Mouse (Mus musculus) layer of hippocampus, adult 11-12 months (tissue): ENCODE data around the gene Cobl.

Source experiments
- DNase-seq: peaks from one replicate; pipeline ENCODE4 v3.0.0; 2022; ENCODE audit warnings: low spot score

Cobl gene

DNA sequence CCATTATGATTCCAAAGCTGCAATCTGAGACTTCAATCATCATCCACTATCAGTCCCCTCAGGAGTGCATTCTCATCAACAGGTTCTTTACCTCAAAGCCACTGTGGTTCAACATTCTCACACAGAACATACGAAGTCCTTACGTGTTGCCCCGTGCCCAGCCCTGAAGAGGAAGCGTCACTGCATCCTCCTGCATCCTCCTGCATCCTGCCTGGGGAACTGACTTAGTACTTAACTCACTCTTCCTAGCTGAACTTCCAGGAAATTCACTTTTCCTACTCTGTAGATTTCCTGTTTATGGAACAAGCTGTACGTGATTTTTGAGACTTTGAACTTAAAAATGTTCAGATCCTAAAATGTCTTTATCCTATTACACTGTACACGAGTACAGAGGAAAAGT, 153.3 kb downstream of the Cobl start:
- DNase-seq = no peak

DNA sequence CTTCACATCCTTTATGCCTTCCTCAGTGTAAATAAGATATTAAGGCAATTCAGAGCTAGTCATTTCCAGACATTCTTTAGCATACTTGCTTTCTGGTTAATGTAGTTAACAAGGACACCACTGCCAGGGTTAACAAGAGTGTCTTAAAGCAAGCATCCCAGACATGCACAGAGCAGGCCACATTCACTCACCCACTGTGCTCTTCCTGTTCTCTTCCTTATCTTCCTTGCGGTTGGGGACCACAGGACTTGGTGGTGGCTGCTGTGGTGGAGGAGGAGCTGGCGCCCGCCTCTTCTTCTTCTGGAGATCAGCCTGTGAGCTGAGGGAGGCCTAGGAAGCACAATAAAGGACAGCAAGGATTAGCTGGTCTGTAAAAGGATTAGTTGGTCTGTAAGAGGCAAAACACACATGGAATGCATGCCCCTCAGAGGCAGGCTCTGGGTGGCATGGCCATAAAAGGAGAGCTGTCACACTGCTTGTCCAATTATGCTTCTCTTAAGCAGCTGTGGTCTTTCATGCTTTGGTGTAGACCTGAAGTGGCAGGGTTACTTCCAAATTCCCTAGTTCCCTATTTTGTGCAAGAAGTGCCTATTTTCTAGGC, 155.2 kb downstream of the Cobl start:
- no peak for DNase-seq

DNA sequence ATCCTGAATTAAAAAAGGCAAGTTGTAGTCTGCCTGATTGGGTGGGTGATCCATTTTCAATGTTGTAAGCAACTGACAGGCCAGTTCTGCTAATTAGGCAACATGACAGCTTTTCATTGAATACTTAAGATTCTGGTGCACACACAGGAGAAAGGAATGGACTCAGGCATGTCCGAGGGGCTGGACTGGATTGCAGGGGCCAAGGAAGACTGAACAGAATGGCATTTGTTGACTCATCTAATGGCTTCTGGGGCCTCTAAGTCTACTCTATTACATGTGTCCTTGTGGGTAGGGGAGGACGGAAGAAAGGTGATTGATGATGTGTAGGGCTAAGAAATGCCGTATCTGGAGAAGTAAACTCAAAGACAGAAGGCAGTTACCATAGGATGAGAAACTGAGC, 159.9 kb downstream of the Cobl start:
- DNase-seq = no peak

DNA sequence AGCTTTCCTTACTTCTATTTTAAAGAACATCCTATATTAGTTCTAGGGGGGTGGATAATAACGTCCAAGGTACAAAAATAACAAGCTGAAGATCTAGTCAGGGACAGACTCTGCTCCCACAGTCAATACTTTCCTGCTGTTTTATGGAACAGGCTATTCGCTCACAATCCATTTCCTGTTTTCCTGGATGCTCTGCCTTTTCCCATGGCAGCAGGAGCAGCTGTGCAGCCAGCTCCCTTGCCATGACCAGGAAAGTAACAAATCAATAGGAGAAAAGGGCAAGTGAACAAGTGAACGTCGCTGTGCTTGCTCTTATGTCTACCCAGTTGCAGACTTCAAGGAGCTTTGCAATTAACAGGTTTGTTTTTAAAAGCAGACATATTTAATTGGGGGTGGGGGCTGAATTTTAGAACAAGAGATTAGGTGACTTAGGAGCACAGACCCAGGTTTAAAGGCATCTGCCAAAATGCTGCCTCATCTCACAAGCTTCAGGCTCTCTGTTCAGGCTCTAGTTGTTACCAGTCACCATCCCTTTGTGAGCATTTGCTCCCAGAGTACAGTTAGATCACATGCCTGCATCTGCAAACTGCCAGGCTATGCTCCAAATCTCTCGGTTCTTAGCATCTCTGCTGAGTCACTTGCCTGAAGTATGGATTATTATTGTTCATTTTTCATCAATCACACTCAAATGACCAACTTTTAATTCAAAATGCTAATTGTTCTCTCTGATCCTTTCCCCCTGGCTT, 164.9 kb downstream of the Cobl start:
- no peak for DNase-seq

DNA sequence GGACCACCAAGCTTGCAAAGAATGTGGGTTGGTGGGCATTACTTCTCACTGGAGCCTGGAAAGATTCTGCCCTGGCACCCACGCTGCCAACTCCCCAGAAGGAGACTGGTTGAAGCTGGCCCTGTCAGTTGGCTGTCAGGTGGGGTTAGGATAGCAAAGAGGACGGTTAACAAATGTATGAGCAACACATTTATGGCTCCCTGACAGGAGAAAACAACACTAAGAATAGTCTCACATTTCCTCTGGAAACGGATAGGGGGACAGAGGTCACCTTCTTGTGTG, 173.2 kb downstream of the Cobl start:
- no peak for DNase-seq

DNA sequence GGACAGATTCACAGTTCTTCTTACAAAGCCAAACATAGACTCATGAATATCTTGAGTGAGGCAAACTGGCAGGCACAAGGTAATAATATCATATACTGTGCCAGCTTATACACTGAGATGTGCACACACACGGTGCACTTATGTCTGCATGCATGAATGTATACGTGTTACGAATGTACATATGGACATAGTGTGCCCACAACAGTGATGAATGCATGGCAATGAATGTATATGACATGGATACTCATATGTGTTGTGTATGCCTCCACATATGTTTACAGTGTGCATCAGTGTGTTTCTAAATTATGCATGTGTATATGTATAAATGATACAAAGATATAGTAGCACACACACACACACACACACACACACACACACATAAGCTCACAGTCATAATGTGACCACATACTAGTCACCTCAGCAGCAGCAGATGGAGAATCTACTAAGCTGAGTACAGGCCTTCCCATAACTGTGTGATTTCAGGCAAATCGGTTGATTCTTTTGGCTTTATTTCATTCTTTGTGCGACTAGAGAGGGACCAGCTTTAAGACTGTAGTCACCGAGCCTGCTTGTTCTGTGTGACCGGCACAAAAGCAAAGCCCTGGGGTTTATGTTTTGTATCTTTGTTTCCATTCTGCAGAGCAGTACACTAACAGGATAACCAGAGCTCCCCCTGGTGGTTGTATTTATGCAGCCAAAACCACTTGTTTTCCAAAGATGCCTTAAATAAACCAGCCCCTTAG, 173.7 kb downstream of the Cobl start:
- peak; percentile 79 for DNase-seq

DNA sequence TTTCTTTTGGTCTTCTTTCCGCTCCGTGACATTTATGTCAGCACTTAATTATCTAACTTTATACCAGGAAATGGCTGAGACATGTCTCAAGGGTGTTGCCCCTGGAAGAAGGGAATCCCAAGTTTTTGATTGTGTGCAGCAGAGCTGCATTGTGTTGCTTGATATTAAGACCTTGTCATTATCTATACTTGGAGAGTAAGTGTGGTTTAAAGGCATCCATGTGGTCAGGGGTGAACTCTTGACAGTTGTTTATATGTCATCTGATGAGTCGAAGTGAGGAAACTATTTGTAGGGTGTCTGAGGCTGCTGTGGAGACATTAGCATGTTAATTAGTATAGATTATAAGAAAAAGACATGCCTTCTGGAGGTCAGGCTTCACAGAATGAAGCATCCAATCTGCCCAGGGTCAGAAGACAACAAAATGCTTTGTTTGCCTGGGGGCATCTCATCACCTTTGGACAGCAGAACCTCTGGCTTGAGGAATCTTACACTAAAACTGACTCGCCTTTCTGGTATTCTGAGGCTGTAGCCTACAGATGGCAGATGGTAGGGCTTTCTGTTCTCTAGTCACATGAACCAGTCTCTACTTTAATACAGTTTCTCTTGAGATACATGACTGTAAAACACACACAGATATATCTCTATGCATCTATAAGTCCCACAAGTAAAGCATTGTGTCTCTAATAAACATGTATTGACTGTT, 179.3 kb downstream of the Cobl start:
- DNase-seq = no peak

DNA sequence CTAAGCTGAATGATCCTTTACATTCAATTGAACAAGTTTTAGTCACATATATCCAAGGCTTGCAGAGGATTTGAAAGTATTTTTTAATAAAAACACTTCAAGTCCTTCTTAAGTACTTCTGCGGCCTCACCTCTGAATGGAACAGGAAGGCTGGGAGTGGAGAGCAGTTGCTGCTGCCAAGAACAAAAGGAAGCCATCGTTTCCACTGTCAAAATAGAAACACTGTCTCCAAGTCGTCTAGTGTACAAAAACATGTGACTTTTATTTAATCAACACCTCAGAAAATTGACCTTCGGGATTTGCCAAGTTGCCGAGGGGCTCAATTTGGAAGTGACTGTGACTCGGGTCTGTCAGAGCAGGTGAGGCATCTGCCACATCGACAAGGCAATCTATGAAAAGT, 184.0 kb downstream of the Cobl start:
- no peak for DNase-seq

DNA sequence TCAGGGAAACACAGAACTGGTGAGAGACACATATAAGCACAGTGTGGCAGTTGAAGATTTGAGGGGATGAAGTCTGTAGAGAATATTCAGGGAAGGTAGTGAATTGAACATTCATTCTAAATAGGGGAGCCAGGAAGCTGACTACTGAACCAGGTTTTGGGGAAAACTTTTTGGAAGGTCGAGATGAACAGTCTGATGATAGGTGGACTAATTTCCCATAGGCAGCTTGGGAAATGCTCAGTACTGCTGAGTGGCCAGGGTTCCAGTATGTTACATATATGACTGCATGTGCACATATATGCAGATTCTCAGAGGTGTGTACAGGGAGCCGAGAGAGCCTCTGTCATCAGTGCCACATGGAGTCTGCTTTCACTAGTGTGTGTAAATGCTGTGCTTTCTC, 190.5 kb downstream of the Cobl start:
- no peak for DNase-seq

DNA sequence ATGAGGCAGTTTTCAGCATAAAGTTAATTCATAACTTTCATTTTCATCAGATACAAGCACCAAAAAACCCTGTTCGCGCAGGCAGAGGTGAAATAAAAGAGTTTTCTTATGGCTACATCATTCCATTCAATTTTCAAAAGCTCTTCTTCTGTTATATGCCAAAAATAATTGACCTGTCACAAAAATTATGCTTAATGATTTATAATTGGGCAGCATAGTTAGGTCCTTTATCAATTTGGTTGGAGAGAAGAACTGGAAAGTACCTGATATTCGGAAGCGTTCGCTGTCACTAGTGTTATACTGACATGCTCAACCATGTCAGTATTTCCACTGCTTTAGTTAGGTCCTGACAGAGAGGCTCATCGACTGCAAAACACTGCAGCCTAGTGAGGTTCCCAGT, 191.0 kb downstream of the Cobl start:
- DNase-seq = no peak

DNA sequence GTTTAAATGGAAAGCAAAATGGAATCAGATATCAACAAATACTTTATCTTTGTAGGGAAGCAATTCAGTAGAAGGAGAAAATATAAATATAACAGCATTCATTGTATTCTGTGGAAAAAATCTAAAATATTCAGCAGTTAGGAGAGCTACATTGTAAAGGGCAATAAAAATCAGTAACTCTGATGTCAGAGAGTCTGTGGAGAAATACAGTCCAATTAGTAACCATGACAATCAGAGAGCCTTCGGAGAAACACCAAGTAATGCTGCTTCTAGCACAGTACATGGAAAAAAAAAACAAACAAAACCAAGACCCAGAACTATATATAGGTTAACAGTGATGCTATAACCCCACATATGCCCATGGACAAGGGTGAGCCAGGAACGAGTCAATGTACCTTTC, 206.3 kb downstream of the Cobl start:
- no peak for DNase-seq

DNA sequence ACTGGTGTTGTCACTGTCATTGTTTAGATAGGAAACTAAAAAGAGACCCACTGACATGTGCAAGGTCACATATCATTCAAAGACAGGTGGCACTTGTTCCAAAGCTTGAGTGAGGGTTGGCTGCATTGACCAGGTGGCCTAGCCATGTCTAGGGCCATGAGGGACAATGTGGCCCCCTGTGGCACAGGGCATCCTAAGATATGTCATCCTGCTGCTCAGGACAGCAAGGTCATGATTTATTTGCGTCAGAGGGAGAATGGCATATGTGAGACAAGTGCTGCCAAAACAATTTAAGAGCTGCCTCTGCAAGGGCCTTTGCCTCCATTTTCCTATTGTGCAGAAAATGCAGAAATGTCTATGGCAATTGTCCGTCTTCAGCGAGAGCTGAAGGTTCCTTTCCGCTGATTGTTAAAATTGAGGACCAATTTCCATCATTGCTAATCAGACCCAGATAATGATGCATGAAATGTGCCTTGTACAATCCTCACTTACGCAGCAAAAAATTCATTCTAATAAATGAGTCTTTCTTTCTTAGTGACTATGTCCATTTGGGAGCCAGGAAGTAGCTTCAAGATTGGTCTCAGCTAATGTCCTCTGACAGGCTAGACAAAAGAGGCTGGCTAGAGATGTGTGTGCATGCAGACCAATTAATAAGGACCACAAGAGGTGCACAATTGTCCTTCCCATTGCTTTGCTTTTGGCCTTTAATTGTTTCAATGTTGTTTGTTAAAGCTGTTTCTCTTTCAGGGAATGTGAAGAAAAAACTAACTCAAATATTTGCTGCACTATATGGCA, 207.2 kb downstream of the Cobl start:
- no peak for DNase-seq

DNA sequence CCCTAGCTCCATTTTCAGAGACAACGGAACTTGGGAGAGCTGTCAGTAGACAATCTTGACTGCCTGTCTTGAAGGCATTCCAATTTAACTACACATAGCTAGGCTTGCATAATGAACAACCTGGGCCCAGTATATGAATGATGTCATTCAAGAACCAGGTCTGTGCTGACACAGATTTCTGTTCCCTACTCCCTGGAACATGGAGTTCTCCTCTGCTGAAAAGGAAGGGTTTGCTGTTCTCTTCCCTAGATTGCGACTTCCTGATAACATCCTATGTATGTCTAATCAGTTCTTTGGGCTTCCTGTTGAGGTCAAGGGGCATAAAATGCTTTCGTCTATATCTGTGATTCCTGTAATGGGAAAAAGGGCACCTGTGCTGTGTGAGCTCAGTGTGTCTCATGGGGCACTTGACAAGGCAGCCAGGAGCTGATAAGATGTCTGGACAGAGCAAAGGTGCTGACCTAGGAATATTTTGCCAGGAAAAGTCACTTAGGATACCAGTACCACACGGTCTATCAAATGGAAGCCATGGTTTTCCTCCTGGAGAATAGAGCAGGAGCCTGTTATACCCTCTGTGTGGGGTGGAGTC, 219.3 kb downstream of the Cobl start:
- no peak for DNase-seq

DNA sequence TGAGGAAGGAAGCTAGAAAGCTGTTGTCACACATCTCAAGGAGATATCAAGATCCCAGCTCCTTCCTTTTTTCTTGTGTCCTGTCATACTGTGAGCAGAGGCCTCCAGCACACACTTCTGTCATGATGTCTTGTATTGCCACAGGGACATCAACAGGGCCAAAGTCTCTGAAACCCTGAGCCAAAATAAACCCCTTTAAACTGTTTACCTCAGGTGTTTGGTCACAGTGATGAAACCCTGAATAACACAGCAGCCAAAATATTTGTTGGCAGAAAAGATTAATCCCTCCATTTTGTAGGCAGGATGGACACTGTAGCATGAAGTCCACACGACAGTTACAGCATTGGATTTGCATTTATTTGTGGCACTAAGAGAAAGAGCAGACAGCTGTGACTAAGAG, 228.4 kb downstream of the Cobl start:
- DNase-seq = no peak

DNA sequence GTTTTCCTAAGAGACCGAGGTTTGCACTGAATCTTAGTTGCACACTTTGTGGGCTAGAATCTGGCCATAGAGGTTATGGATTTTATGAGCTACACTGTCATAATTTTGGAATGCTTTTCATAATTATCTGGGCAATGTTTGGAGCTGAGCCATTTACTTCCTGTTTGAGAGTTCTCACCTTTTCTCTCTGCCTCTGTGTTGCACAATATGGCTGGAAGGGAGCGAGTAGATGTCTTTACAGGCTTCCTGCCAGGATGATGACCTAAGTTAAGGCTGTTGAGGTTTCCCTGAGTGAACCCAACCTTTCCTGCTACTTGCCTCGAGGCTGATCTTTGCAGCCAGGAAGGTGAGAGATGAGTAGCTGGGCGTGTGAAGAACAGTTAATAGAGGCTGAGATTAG, 229.9 kb downstream of the Cobl start:
- DNase-seq = no peak

DNA sequence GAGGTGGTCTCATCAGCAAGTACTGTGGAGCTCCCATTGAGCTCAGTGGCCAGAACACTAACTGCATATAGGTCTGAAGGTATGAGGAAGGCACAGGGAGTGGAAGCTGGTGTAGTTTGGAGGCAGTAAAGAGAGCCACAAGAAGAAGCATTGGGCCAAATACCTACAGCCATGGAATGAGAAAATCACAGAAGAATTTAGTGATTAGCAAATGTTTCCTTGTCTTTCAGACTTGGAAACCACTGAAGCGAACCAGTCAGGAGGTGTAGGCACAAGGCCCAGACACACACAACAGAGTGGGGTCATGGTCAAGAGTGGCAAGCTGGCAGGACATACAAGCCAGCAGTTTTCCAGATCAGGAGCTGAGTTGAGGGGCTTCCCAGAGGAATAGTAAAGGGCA, 230.6 kb downstream of the Cobl start:
- no peak for DNase-seq

DNA sequence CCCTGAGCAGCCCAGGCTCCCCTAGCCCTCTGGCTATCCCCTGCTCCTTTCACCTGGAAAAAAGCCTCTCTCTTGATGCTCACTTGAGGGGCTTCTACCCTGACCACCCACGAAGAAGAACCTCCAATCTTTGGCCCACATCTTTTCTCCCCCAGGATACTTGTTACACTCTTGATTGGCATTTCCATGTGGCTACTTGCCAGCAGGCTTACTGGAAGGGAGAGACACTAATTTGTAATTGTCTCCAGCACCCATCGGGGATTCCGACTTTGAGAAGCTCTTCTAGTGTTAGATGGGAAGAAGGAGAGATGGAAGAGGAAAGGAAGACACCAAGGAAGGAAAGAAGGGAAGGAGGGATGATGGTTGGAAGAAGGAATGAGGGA, 232.0 kb downstream of the Cobl start:
- DNase-seq = no peak

DNA sequence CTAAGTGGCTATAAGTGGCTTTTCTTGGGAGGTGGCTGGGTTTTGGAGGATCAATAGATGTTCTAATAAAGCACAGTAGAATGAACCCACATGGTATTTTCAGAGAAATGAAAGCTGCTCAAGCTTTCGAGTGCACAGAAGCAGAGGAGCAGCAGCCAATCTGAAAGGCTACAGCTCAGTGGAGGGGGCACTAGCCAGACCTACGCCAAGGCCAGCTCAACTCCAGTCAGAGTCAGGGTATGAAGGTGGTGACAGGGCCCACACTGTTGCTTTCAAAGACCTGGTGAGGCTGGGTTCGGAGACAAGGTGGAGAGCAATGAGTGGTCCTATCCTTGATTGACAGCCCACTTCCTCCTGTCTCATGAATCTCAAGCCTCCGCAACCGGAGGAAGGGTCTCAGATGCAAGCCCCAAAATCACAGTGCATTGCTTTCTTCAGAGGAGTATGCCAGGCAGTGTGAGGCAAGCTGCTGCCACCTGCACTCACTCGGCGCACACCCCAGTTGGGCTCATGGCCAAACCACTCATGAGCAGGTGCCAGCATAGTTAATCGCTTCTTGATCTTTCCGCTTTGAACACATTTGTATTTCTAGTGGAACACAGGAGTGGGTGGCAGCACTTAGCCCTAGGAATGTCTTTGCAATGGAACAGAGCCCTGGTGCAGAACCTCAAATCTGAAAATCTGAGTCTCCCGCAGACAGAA, 232.6 kb downstream of the Cobl start:
- DNase-seq = peak; percentile 66

DNA sequence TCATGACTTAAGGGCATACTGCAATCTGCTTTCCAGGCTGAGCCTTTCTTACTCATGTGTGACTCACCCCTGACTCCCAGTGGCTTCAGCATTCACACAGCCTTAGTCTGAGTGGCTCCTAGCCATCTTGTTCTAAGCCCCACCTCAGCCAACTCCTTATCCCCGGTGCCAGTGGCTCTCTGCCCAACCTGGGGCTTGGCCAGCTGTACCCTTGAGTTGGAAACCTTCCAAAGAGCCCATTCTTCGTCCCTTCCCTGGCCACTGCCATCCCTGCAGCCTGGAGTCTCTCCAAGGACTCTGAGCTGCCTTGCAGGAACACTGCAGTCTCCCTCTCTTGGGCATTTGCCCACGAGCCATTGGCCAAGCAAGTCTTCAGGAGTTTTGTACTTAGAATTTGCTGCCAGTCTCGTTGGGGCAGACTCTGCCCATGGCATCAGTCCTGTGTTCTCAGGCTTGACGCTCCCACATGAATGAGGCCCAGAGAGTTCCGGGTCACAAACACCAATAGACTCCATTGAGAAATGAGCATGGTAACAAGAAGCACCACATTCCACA, 233.2 kb downstream of the Cobl start:
- peak; percentile 72 for DNase-seq

DNA sequence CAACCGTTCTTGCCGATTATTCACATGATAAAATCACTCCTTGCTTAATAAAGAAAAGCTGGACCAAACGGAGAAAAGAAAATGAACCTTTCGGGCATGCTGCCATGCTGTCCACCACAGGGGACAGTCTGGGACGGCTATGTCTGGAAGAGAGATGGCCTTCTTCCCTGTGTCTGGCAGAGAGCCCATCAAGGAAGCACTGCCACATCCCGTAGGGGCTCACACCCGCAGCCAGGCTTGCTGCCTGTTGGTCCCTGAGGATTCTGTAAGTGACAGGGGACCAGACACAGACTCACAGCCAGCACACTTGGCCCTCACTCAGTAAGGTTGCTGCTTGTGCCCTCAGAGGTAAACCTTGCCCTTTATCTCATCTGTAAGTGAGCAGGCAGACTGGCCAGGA, 235.3 kb downstream of the Cobl start:
- DNase-seq = no peak

DNA sequence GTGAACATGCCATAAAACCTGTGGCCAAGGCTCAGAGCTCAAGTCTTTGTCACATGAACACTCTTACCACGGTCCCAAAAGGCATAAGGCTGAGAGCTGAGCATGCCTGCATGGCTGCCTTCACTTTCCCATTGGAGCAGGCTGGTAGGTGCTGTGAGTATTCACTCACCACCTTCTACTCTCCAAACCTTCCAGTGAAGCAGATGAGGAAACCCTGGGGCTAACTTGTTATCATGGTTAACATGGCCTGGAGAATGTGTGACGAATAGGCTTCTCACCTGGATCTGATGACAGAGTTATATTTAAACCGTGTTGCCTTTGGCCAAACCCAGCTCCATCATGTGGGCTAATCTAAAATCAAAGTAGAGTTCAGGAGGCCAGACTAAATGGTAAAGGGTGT, 237.4 kb downstream of the Cobl start:
- no peak for DNase-seq
